Mouse (Mus musculus) telencephalon, adult 2 months (tissue): ENCODE measurements around the gene D10Jhu81e.
A peak's percentile ranks its signal among the peaks of the same experiment; 100 is the strongest.

Experiments used
- DNase-seq: peaks from one replicate; pipeline ENCODE4 v3.0.0-alpha.2; 2011; ENCODE audit warnings: low read depth, low spot score

The D10Jhu81e gene

GRCm38 (mm10) chr10:78163923-78164322 is 5.7 kb downstream of the D10Jhu81e start:
- DNase-seq: no peak

GRCm38 (mm10) chr10:78163241-78163640 is 6.3 kb downstream of the D10Jhu81e start:
- DNase-seq: no peak

GRCm38 (mm10) chr10:78162646-78163045 is 6.9 kb downstream of the D10Jhu81e start:
- no peak for DNase-seq

- DNase-seq: no peak
Observed at GRCm38 (mm10) chr10:78161096-78161495, 8.5 kb downstream of the D10Jhu81e start.

GRCm38 (mm10) chr10:78160369-78161095 is 9.1 kb downstream of the D10Jhu81e start:
- no peak for DNase-seq

GRCm38 (mm10) chr10:78159906-78160305 is 9.7 kb downstream of the D10Jhu81e start:
- DNase-seq: peak; percentile 71

GRCm38 (mm10) chr10:78159252-78159878 is 10.2 kb downstream of the D10Jhu81e start:
- DNase-seq: no peak

- no peak for DNase-seq
Observed at GRCm38 (mm10) chr10:78158041-78158440, 11.5 kb downstream of the D10Jhu81e start.

GRCm38 (mm10) chr10:78156926-78157325 is 12.7 kb downstream of the D10Jhu81e start:
- DNase-seq: no peak

GRCm38 (mm10) chr10:78148834-78149766 is 20.5 kb downstream of the D10Jhu81e start:
- DNase-seq: no peak

GRCm38 (mm10) chr10:78147908-78148441 is 21.6 kb downstream of the D10Jhu81e start:
- DNase-seq: no peak

GRCm38 (mm10) chr10:78143727-78144505 is 25.7 kb downstream of the D10Jhu81e start:
- DNase-seq: peak; percentile 80

- no peak for DNase-seq
Observed at GRCm38 (mm10) chr10:78140843-78141242, 28.7 kb downstream of the D10Jhu81e start.

GRCm38 (mm10) chr10:78140251-78140600 is 29.4 kb downstream of the D10Jhu81e start:
- no peak for DNase-seq

- no peak for DNase-seq
Observed at GRCm38 (mm10) chr10:78139572-78140250, 29.9 kb downstream of the D10Jhu81e start.

- no peak for DNase-seq
Observed at GRCm38 (mm10) chr10:78138812-78139523, 30.6 kb downstream of the D10Jhu81e start.

GRCm38 (mm10) chr10:78137191-78137590 is 32.4 kb downstream of the D10Jhu81e start:
- no peak for DNase-seq

GRCm38 (mm10) chr10:78135947-78136346 is 33.6 kb downstream of the D10Jhu81e start:
- no peak for DNase-seq

GRCm38 (mm10) chr10:78134975-78135798 is 34.4 kb downstream of the D10Jhu81e start:
- DNase-seq: no peak
